Mouse (Mus musculus): ENCODE measurements at regions not wholly inside any gene's neighbourhood (a gene's known extent, or its start where the extent isn't known, plus 50 kb on each side); places are given as distances from the start of the nearest gene placed in this dataset.

DNA sequence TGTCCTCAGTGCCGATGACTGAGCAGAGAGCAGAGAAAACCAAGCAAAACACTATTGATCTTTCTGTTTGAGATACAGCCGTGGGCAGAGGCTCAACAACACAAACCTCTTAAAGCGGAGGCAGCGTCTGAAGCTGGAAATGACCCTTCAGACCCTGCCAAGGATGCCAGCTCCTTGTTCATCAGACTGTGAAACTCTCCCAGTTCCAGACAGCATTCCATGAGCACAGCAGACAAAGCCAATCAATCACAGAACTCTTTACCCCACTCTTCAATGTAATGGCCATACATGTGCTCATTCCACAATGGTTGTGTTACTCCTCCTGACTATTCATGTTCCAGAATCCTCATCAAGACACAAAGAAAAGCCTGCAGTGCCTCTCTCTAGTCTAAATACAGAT, 73.5 kb downstream of the Tmem114 start:
- 68% methylated on average over 4 of the region's 4 CpGs for WGBS
- no peak overlapping the region for H3K27ac ChIP-seq (ENCODE audit: low read depth, low read length)
- no peak overlapping the region for H3K4me3 ChIP-seq (ENCODE audit: low read depth, low read length)
- DNase-seq (ENCODE audit: low spot score) (peak; percentile 5), ATAC-seq (ENCODE audit: low FRiP score) (no peak)
- H3K36me3 ChIP-seq (ENCODE audit: control insufficient read depth, insufficient read depth, low read length) = no peaks in the 10 kb centered on the region
- no peak overlapping the region for H3K4me2 ChIP-seq (replicated peaks; ENCODE audit: low read depth, low read length)
- H3K27me3 ChIP-seq (ENCODE audit: control insufficient read depth, insufficient read depth, low read length) = no peaks in the 10 kb centered on the region
- no peak overlapping the region for H3K9ac ChIP-seq (ENCODE audit: low read depth, low read length)
- H3K4me1 ChIP-seq (replicated peaks; ENCODE audit: control insufficient read depth, insufficient read depth, low read length) = no peaks in the 10 kb centered on the region
- no peaks in the 10 kb centered on the region for H3K9me3 ChIP-seq (ENCODE audit: control insufficient read depth, low read length)

DNA sequence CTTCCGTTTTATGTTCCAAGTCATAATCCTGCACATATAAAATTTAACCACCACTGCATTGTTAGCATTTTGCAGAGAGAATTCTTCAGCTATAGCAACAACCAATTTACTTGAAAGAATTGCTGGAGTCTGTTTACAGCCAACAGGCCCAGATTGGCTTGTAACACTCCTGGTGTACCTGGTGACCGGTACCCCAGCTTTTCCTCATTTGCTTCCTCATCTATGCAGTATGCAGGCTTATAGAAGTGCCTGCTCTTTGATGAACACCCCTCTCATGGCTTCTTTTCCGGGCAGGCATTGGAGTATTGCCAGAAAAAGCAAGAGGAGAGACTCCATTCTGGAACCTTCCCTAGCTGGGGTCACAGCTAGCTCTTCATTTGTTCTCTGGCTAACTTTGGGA, 75.8 kb downstream of the Tmem114 start:
- WGBS = 89% methylated on average over 3 of the region's 3 CpGs
- ATAC-seq (ENCODE audit: low FRiP score) = no peak
- no peak overlapping the region for H3K9ac ChIP-seq (ENCODE audit: low read depth, low read length)
- no peak overlapping the region for H3K27ac ChIP-seq (ENCODE audit: low read depth, low read length)
- no peak overlapping the region for H3K4me2 ChIP-seq (replicated peaks; ENCODE audit: low read depth, low read length)
- H3K4me3 ChIP-seq (ENCODE audit: low read depth, low read length) = no peak overlapping the region
- no peak for DNase-seq (ENCODE audit: low spot score)
- H3K4me1 ChIP-seq (replicated peaks; ENCODE audit: control insufficient read depth, insufficient read depth, low read length) = no peaks in the 10 kb centered on the region
- H3K27me3 ChIP-seq (ENCODE audit: control insufficient read depth, insufficient read depth, low read length) = no peaks in the 10 kb centered on the region
- H3K36me3 ChIP-seq (ENCODE audit: control insufficient read depth, insufficient read depth, low read length) = no peaks in the 10 kb centered on the region
- no peaks in the 10 kb centered on the region for H3K9me3 ChIP-seq (ENCODE audit: control insufficient read depth, low read length)

DNA sequence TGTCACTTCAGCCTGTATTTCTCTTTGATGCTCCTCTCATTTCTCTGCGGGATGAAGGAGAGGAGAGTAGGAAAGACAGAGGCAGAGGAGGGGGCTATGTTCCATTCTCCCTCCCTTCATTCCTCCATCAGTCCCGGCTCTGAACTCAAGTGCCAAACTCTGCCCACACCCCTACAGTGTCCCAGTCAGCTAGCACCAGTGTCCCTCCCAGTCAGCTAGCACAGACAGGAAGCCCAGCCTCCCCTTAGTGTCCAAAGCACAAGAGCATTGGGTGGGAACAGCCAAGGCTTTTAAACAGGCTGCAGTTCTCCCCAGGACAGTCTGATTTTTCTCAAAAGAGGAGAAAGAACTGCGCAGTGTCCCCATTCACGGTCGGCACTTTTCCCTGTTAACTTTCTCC, 76.3 kb downstream of the Tmem114 start:
- no peaks in the 10 kb centered on the region for H3K9me3 ChIP-seq (ENCODE audit: control insufficient read depth, low read length)
- no peak overlapping the region for H3K4me2 ChIP-seq (replicated peaks; ENCODE audit: low read depth, low read length)
- 85% methylated on average over 5 of the region's 5 CpGs for WGBS
- H3K27me3 ChIP-seq (ENCODE audit: control insufficient read depth, insufficient read depth, low read length) = no peaks in the 10 kb centered on the region
- H3K9ac ChIP-seq (ENCODE audit: low read depth, low read length) = no peak overlapping the region
- no peak overlapping the region for H3K27ac ChIP-seq (ENCODE audit: low read depth, low read length)
- ATAC-seq (ENCODE audit: low FRiP score) (no peak), DNase-seq (ENCODE audit: low spot score) (no peak)
- H3K36me3 ChIP-seq (ENCODE audit: control insufficient read depth, insufficient read depth, low read length) = no peaks in the 10 kb centered on the region
- no peak overlapping the region for H3K4me3 ChIP-seq (ENCODE audit: low read depth, low read length)
- H3K4me1 ChIP-seq (replicated peaks; ENCODE audit: control insufficient read depth, insufficient read depth, low read length) = no peaks in the 10 kb centered on the region

DNA sequence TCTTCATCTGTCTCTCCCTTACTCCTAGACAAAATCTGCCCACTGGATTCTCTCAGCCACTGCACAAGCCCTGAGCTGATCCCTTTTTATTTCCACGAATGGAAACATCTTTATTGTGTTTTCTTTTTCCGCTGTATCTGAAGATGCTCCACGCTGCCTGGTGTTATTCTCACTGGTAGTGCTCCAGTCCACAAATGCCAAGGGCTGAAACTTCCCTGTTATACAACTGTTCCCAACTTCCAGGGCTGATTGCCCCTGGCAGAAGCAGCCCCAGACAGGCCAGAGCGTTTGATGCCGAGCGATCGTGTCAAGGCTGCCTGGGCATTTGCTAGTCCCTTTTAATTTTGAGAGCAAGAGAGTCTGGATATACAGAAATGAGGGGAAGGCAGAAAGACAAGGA, 79.7 kb downstream of the Tmem114 start:
- DNase-seq (ENCODE audit: low spot score) (no peak), ATAC-seq (ENCODE audit: low FRiP score) (no peak)
- no peak overlapping the region for H3K4me2 ChIP-seq (replicated peaks; ENCODE audit: low read depth, low read length)
- WGBS = 87% methylated on average over 7 of the region's 7 CpGs
- H3K27ac ChIP-seq (ENCODE audit: low read depth, low read length) = no peak overlapping the region
- H3K4me3 ChIP-seq (ENCODE audit: low read depth, low read length) = no peak overlapping the region
- H3K4me1 ChIP-seq (replicated peaks; ENCODE audit: control insufficient read depth, insufficient read depth, low read length) = no peaks in the 10 kb centered on the region
- H3K36me3 ChIP-seq (ENCODE audit: control insufficient read depth, insufficient read depth, low read length) = no peaks in the 10 kb centered on the region
- H3K27me3 ChIP-seq (ENCODE audit: control insufficient read depth, insufficient read depth, low read length) = no peaks in the 10 kb centered on the region
- no peaks in the 10 kb centered on the region for H3K9me3 ChIP-seq (ENCODE audit: control insufficient read depth, low read length)
- H3K9ac ChIP-seq (ENCODE audit: low read depth, low read length) = no peak overlapping the region

DNA sequence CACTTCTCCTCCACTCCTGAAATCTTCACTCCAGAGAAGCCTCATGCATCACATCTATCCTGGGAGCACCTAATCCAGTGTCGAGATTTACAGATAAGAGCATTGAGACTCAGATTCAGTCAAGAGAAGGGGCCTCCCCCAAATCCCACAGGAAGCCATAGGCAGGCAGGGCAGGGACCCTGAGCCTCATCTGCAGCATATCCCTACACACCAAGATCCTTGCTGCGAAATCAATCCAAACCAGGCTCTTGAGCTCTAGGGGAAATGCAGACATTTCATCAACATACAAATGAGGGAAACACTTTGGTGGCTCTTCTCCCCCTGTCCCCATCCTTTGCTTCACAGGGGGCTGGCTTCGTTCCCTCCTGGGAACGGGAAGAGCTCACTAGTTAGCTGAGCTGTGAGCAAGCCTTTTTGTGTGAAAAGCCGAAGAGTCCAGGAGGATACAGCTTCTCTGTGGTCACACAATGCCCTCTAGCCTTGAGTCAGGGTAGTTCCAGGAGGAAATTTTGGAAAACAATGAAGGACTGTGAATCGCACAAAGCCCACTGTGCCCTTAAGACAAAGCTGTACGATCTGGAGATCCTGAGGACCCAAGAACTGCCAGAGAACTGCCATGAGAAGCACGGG, 91.7 kb downstream of the Tmem114 start:
- ATAC-seq (ENCODE audit: low FRiP score) = no peak; the same call in 1 of the 2 replicates
- 28% methylated on average over 8 of the region's 8 CpGs for WGBS
- no peak overlapping the region for H3K4me3 ChIP-seq (ENCODE audit: low read depth, low read length)
- no peak overlapping the region for H3K4me2 ChIP-seq (replicated peaks; ENCODE audit: low read depth, low read length)
- no peaks in the 10 kb centered on the region for H3K27me3 ChIP-seq (ENCODE audit: control insufficient read depth, insufficient read depth, low read length)
- no peaks in the 10 kb centered on the region for H3K36me3 ChIP-seq (ENCODE audit: control insufficient read depth, insufficient read depth, low read length)
- no peaks in the 10 kb centered on the region for H3K9me3 ChIP-seq (ENCODE audit: control insufficient read depth, low read length)
- H3K9ac ChIP-seq (ENCODE audit: low read depth, low read length) = 0 out of 2 replicates have a peak overlapping the region, but pooled peaks have one; percentile 40
- H3K27ac ChIP-seq (ENCODE audit: low read depth, low read length) = no peak overlapping the region
- no peaks in the 10 kb centered on the region for H3K4me1 ChIP-seq (replicated peaks; ENCODE audit: control insufficient read depth, insufficient read depth, low read length)
- peak; percentile 49 for DNase-seq (ENCODE audit: low spot score)

DNA sequence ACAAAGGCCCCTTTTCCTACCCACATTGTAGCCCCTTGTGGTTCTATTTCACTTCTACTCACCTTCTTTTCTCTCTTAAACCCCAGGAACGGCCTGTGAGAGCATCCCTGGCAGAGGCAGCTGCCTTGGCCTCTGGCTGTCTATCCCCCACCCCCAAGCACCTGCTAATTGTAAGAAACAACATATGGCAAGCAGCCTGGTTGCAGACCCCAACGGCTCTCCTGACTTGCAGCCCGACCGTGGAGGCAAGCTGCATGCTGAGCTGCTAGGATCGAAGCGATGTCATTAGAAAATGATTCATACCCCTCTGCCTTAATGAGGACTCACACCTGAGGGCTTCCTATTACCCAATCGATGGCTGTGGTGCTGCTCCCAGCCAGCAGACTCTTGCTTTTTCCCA, 112.9 kb downstream of the Tmem114 start:
- no peak for ATAC-seq (ENCODE audit: low FRiP score)

DNA sequence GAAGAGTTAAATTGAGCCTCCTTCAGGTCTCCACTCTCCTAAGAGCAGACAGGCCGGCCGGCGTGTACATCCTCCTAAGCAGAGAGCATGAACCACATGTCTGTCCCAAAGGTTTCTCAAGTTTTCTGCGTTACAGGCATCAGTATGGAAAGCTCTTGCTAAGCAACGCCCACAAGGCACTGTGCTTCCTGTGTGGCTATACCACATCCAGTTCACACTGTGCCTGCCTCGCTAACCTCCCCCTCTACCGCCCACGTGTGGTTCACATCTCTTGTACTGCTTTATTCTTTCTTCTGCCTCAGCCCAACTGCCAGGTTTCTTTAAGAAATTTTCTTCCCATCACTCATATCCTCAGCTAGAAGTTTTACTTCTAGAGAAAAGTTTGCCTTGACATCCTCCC, 118.5 kb downstream of the Tmem114 start:
- Histone ChIP-seq H3K27me3 (ENCODE audit: control insufficient read depth, insufficient read depth, low read length) (no peaks in the 10 kb centered on the region), H3K27ac (ENCODE audit: low read depth, low read length) (no peak overlapping the region), H3K9ac (ENCODE audit: low read depth, low read length) (no peak overlapping the region), H3K4me1 (replicated peaks; ENCODE audit: control insufficient read depth, insufficient read depth, low read length) (no peaks in the 10 kb centered on the region), H3K9me3 (ENCODE audit: control insufficient read depth, low read length) (no peaks in the 10 kb centered on the region), H3K4me2 (replicated peaks; ENCODE audit: low read depth, low read length) (no peak overlapping the region), H3K4me3 (ENCODE audit: low read depth, low read length) (no peak overlapping the region), H3K36me3 (ENCODE audit: control insufficient read depth, insufficient read depth, low read length) (no peaks in the 10 kb centered on the region)
- DNase-seq (ENCODE audit: low spot score) = no peak
- 79% methylated on average over 8 of the region's 8 CpGs for WGBS
- no peak for ATAC-seq (ENCODE audit: low FRiP score)

More for the DNA sequence above, 112.9 kb downstream of the Tmem114 start:
- Histone ChIP-seq H3K9ac (ENCODE audit: low read depth, low read length) (no peak overlapping the region), H3K27ac (ENCODE audit: low read depth, low read length) (no peak overlapping the region), H3K4me3 (ENCODE audit: low read depth, low read length) (no peak overlapping the region), H3K4me2 (replicated peaks; ENCODE audit: low read depth, low read length) (no peak overlapping the region), H3K4me1 (replicated peaks; ENCODE audit: control insufficient read depth, insufficient read depth, low read length) (no peaks in the 10 kb centered on the region), H3K36me3 (ENCODE audit: control insufficient read depth, insufficient read depth, low read length) (no peaks in the 10 kb centered on the region), H3K27me3 (ENCODE audit: control insufficient read depth, insufficient read depth, low read length) (no peaks in the 10 kb centered on the region), H3K9me3 (ENCODE audit: control insufficient read depth, low read length) (no peaks in the 10 kb centered on the region)
- 54% methylated on average over 7 of the region's 7 CpGs for WGBS
- no peak for DNase-seq (ENCODE audit: low spot score)
